Mouse (Mus musculus) neural tube, embryonic 11.5 days (tissue): ENCODE measurements around the gene Cpne5. TPM values are rescaled to one million over a fixed set of nuclear protein-coding genes. Genes with fewer than 3 reads are reported as not detected.
A peak's percentile ranks its signal among the peaks of the same experiment; 100 is the strongest.

Experiments
- ATAC-seq: fragments of 200-750 bp; cut with Nextera tagmentation; 2 replicates; pipeline ENCODE4 v1.8.0; 2017; ENCODE audit warnings: moderate number of reproducible peaks, mild to moderate bottlenecking, moderate TSS enrichment, moderate library complexity; ENCODE audit not compliant: insufficient read depth, low FRiP score, low TSS enrichment
- DNase-seq: peaks from one replicate; pipeline ENCODE4 v3.0.0-alpha.2; 2015; ENCODE audit warnings: low spot score
- H3K27ac ChIP-seq: fragments of 300-500 bp; sonication (generic); 2 replicates; pipeline ENCODE4 v1.5.1; 2014; ENCODE audit warnings: low read depth, mild to moderate bottlenecking, low read length
- H3K27me3 ChIP-seq: fragments of 300-500 bp; sonication (generic); 2 replicates; pipeline ENCODE4 v1.6.1; 2014; ENCODE audit warnings: mild to moderate bottlenecking, low read length, mixed read lengths; ENCODE audit not compliant: control insufficient read depth, insufficient read depth
- H3K36me3 ChIP-seq: fragments of 300-500 bp; sonication (generic); 2 replicates; pipeline ENCODE4 v1.6.1; 2014; ENCODE audit warnings: mild to moderate bottlenecking, low read length, moderate library complexity, mixed read lengths; ENCODE audit not compliant: control insufficient read depth, insufficient read depth
- H3K4me1 ChIP-seq: fragments of 300-500 bp; sonication (generic); 2 replicates; pipeline ENCODE4 v1.6.1; 2014; ENCODE audit warnings: low read length, mixed read lengths; ENCODE audit not compliant: control insufficient read depth, insufficient read depth
- H3K4me2 ChIP-seq: fragments of 300-500 bp; sonication (generic); 2 replicates; pipeline ENCODE4 v1.6.1; 2014; ENCODE audit warnings: low read depth, mild to moderate bottlenecking, moderate library complexity
- H3K4me3 ChIP-seq: fragments of 300-500 bp; sonication (generic); 2 replicates; pipeline ENCODE4 v1.5.1; 2014; ENCODE audit warnings: low read depth, low read length
- H3K9ac ChIP-seq: fragments of 300-500 bp; sonication (generic); 2 replicates; pipeline ENCODE4 v1.6.1; 2014; ENCODE audit warnings: mild to moderate bottlenecking, low read length
- H3K9me3 ChIP-seq: fragments of 300-500 bp; sonication (generic); 2 replicates; pipeline ENCODE4 v1.6.1; 2016; ENCODE audit warnings: low read length; ENCODE audit not compliant: control insufficient read depth
- WGBS: fragments of 180-500 bp; shearing (Covaris S2); extraction: QIAGEN DNeasy Blood & Tissue Kit; methylation state at CpG from one replicate; pipeline ENCODE4 v1.1.7; 2014; 5-methylcytosine and 5-hydroxymethylcytosine counted together
- polyA plus RNA-seq: library from polyadenylated mRNA; unstranded; fragments of >200 nt; fragmentation: Nextera tagmentation; extraction: Ambion mirVana; gene quantifications from 2 replicates; pipeline ENCODE4 v1.2.1, GENCODE M21; 2014

Cpne5 gene
- polyA plus RNA-seq, 1 experiment from 2014 or later, result 3.3 TPM

- Histone ChIP-seq H3K36me3 (no peaks in the 10 kb centered on the region), H3K9me3 (no peaks in the 10 kb centered on the region), H3K4me1 (peaks cover 3% of the 10 kb centered on the region; the same call in 1 of the 2 replicates), H3K9ac (no peak overlapping the region), H3K27me3 (no peaks in the 10 kb centered on the region), H3K4me3 (no peak overlapping the region), H3K27ac (no peak overlapping the region), H3K4me2 (no peak overlapping the region)
- DNase-seq (no peak), ATAC-seq (no peak)
- 48% methylated on average over 8 of the region's 8 CpGs for WGBS
These were observed 71.9 kb downstream of the Cpne5 start for GRCm38 (mm10) chr17:29165967-29166578.

GRCm38 (mm10) chr17:29165452-29165851 is 72.5 kb downstream of the Cpne5 start:
- ATAC-seq, result no peak
- peak; percentile 26 for DNase-seq
- Histone ChIP-seq H3K9me3 (no peaks in the 10 kb centered on the region), H3K36me3 (no peaks in the 10 kb centered on the region), H3K4me2 (no peak overlapping the region), H3K4me1 (peaks cover 3% of the 10 kb centered on the region; the same call in 1 of the 2 replicates), H3K27me3 (no peaks in the 10 kb centered on the region), H3K27ac (no peak overlapping the region), H3K4me3 (no peak overlapping the region), H3K9ac (no peak overlapping the region)
- WGBS, result 15% methylated on average over 6 of the region's 6 CpGs

- no peak overlapping the region for H3K4me2 ChIP-seq
- H3K4me1 ChIP-seq, result peaks cover 3% of the 10 kb centered on the region; the same call in 1 of the 2 replicates
- ATAC-seq, result no peak
- H3K27ac ChIP-seq, result no peak overlapping the region
- H3K9me3 ChIP-seq, result no peaks in the 10 kb centered on the region
- H3K4me3 ChIP-seq, result no peak overlapping the region
- 20% methylated on average over 17 of the region's 17 CpGs for WGBS
- no peaks in the 10 kb centered on the region for H3K27me3 ChIP-seq
- DNase-seq, result peak; percentile 35
- no peaks in the 10 kb centered on the region for H3K36me3 ChIP-seq
- H3K9ac ChIP-seq, result no peak overlapping the region
These were observed 73.4 kb downstream of the Cpne5 start for GRCm38 (mm10) chr17:29164469-29165111.

GRCm38 (mm10) chr17:29162334-29162733 is 75.6 kb downstream of the Cpne5 start:
- 93% methylated on average over 13 of the region's 13 CpGs for WGBS
- H3K9ac ChIP-seq, result no peak overlapping the region
- H3K4me1 ChIP-seq, result peaks cover 3% of the 10 kb centered on the region; the same call in 1 of the 2 replicates
- H3K27ac ChIP-seq, result no peak overlapping the region
- no peak overlapping the region for H3K4me2 ChIP-seq
- no peaks in the 10 kb centered on the region for H3K36me3 ChIP-seq
- no peaks in the 10 kb centered on the region for H3K9me3 ChIP-seq
- no peaks in the 10 kb centered on the region for H3K27me3 ChIP-seq
- no peak overlapping the region for H3K4me3 ChIP-seq
- DNase-seq (no peak), ATAC-seq (no peak)

DNA sequence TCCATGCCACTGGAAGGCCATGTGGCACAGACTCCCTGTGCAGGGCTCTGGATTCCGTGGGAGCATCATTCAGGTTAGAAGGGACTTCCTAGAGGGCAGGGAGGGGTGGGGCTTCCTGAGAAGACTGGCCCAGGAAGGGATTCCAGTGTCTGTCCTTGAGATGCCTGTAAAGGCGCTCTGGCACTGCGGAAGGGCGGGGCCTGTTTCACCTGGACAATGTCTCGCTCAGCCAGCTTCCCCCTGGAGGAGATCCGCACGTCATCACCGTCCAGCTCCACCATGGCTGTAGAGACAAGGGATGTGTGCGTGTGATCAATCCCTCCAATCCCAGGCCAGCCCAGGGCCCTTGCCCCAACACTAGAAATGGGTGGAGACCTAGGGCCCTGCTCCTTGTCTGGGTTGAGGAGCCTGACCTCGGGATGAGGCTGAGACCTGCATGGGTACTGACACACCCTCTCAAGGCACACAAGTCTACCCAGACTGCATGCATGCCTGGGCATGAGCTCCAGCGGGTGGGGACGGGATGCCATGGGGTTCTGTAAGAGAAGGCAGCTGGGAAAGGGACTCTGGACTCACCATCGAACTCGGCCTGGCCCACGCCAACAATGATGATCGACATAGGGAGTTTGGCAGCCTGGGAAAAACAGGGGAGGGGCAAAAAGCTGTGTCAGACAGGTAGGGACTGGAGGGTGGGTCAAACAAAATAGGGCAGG is 78.1 kb downstream of the Cpne5 start:
- no peak overlapping the region for H3K9ac ChIP-seq
- no peaks in the 10 kb centered on the region for H3K36me3 ChIP-seq
- H3K4me2 ChIP-seq, result no peak overlapping the region
- peaks cover 3% of the 10 kb centered on the region; the same call in 1 of the 2 replicates for H3K4me1 ChIP-seq
- 91% methylated on average over 16 of the region's 16 CpGs for WGBS
- H3K27ac ChIP-seq, result no peak overlapping the region
- no peaks in the 10 kb centered on the region for H3K9me3 ChIP-seq
- H3K4me3 ChIP-seq, result no peak overlapping the region
- no peaks in the 10 kb centered on the region for H3K27me3 ChIP-seq
- DNase-seq (no peak), ATAC-seq (no peak)

DNA sequence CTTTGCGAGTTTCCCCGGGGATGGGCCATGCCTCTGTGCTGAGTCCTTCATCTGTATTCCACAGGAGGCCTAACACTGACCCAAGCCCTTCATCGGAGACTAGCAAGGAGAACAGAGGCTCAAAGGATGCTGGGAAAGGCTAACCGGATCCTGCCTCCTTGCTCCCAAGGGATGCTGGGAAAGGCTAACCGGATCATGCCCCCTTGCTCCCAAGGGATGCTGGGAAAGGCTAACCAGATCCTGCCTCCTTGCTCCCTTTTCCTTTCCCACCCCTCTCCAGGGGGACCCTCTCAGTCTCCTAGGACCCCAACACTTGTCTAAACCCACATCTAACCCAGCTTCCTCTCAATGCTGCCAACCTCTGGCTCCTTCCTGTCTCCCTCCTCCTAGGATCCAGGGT is 78.6 kb downstream of the Cpne5 start:
- no peak overlapping the region for H3K4me3 ChIP-seq
- ATAC-seq (no peak), DNase-seq (no peak)
- H3K27me3 ChIP-seq, result no peaks in the 10 kb centered on the region
- H3K9ac ChIP-seq, result no peak overlapping the region
- no peak overlapping the region for H3K4me2 ChIP-seq
- no peaks in the 10 kb centered on the region for H3K4me1 ChIP-seq
- no peak overlapping the region for H3K27ac ChIP-seq
- no peaks in the 10 kb centered on the region for H3K9me3 ChIP-seq
- no peaks in the 10 kb centered on the region for H3K36me3 ChIP-seq
- WGBS, result 90% methylated on average over 5 of the region's 5 CpGs

DNA sequence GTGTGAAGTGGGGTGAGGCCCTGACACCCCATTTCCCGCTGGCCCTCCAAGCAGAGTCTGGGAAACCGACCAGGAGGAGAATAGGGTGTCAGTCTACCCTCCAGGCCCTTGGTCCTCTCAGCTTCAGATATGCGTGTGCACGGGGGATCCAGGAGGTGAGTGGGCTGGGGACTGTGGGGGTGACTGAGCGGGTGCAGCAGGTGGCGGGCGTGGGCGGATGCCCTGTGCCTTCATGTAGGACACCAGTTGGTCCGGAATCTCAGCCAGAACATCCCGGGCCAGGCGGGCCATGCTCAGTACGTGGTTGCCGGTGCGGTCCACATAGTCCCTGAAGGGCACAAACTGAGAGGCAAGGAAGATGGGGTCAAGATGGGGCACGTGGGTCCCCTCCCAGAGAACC is 79.1 kb downstream of the Cpne5 start:
- H3K27ac ChIP-seq, result no peak overlapping the region
- H3K36me3 ChIP-seq, result no peaks in the 10 kb centered on the region
- 94% methylated on average over 15 of the region's 15 CpGs for WGBS
- no peak for ATAC-seq
- no peak overlapping the region for H3K4me2 ChIP-seq
- H3K9me3 ChIP-seq, result no peaks in the 10 kb centered on the region
- no peak overlapping the region for H3K4me3 ChIP-seq
- H3K4me1 ChIP-seq, result no peaks in the 10 kb centered on the region
- no peak for DNase-seq
- no peaks in the 10 kb centered on the region for H3K27me3 ChIP-seq
- H3K9ac ChIP-seq, result no peak overlapping the region

GRCm38 (mm10) chr17:29156866-29157265 is 81.1 kb downstream of the Cpne5 start:
- DNase-seq (no peak), ATAC-seq (no peak)
- Histone ChIP-seq H3K9ac (no peak overlapping the region), H3K4me3 (no peak overlapping the region), H3K36me3 (no peaks in the 10 kb centered on the region), H3K27me3 (no peaks in the 10 kb centered on the region), H3K4me2 (no peak overlapping the region), H3K27ac (no peak overlapping the region), H3K4me1 (no peaks in the 10 kb centered on the region), H3K9me3 (no peaks in the 10 kb centered on the region)
- 91% methylated on average over 8 of the region's 8 CpGs for WGBS
